Mouse (Mus musculus): Measurements from ENCODE around the gene Itga9. TPM values are rescaled to one million over a fixed set of nuclear protein-coding genes. Genes with fewer than 3 reads are reported as not detected.
"Not testable (repeated sequence)": the region's sequence is repeated elsewhere in the genome, so short reads cannot be mapped to it uniquely, and the experiment has no call there.

Gene Itga9
- polyA plus RNA-seq, 1 experiment: 15.0 TPM

DNA sequence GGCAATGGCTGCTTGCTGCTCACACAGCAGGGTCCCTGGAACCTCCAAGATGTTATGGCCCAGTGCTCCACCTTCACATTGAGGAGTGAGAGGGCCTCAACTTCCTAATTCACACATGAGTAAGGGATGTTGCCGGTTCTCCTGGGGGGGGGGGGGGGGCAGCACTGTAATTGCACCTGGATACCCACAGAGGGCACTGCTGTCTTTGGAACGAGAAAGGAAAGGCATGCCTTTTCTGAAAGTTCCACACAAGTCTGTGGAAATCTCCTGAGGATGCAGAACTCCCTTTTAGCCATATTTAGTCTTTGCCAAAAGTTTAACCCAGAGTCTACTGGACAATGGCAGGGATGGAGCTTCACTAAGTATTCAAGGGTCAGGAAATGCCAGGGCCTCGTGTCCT is 17.2 kb upstream of the Itga9 start:
- H3K4me3 ChIP-seq (ENCODE audit: insufficient read depth, low read depth, low read length): no peak overlapping the region
- WGBS: 23% methylated on average over 3 of the region's 3 CpGs
- H3K27ac ChIP-seq (ENCODE audit: insufficient read depth, low read depth, low read length): no peak overlapping the region
- peak; percentile 17 for DNase-seq
- H3K27me3 ChIP-seq (replicated peaks; ENCODE audit: control insufficient read depth, insufficient read depth, low read length): no peaks in the 10 kb centered on the region
- TF ChIP-seq CTCF (conservative IDR thresholded peaks at IDR 0.05; ENCODE audit: insufficient read depth, insufficient read length, low read depth, low read length) (peak; percentile 57), POLR2A (IDR thresholded peaks at IDR 0.05; ENCODE audit: low read depth, low read length) (no peak)
- H3K36me3 ChIP-seq (ENCODE audit: control insufficient read depth, insufficient read depth, low read length): no peaks in the 10 kb centered on the region
- H3K4me1 ChIP-seq (ENCODE audit: control insufficient read depth, insufficient read depth, low read length): no peaks in the 10 kb centered on the region

DNA sequence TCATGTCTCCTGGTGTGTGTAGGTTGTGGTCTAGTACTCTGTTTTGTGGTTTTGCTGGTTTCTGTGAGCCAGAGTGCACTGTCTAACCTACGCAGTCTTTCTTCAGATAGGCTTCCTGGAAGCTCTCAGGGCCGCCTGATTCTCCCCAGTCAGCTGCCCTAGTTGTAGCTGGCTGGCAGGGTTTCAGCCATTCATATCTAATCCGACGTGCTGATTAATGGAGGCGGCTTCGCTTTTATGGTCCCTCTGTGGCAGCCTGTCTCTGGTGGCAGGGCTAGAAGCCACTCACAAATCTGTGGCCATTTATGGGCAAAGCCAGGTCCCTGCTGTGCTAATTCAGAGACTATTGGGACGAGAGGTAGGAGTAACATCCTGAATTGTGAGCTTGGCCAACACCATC is 16.3 kb upstream of the Itga9 start:
- no peak overlapping the region for H3K4me3 ChIP-seq (ENCODE audit: insufficient read depth, low read depth, low read length)
- no peak overlapping the region for H3K27ac ChIP-seq (ENCODE audit: insufficient read depth, low read depth, low read length)
- DNase-seq: no peak

DNA sequence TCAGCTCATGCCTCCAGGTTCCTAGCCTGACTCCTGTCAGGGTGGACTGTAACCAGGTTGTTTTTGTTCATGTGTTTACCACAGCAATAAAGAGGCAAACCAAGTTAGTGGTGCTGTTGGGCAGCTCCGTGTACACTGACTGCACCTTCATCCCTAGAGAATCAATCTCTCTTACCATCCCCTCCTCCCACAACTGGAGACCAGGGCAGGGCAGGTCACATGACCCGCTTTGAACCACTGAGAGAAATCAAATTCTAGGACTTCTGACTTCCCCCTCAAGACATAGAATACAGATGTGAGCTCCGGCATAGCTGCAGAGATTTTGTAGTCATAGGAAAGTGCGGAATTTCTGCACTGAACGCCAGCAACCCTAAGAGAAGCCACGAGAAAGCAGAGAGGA is 14.9 kb upstream of the Itga9 start:
- DNase-seq: no peak
- TF ChIP-seq POLR2A (IDR thresholded peaks at IDR 0.05; ENCODE audit: low read depth, low read length) (no peak), CTCF (conservative IDR thresholded peaks at IDR 0.05; ENCODE audit: insufficient read depth, insufficient read length, low read depth, low read length) (no peak)
- H3K4me3 ChIP-seq (ENCODE audit: insufficient read depth, low read depth, low read length): no peak overlapping the region
- H3K4me1 ChIP-seq (ENCODE audit: control insufficient read depth, insufficient read depth, low read length): no peaks in the 10 kb centered on the region
- H3K27me3 ChIP-seq (replicated peaks; ENCODE audit: control insufficient read depth, insufficient read depth, low read length): no peaks in the 10 kb centered on the region
- H3K36me3 ChIP-seq (ENCODE audit: control insufficient read depth, insufficient read depth, low read length): no peaks in the 10 kb centered on the region
- H3K27ac ChIP-seq (ENCODE audit: insufficient read depth, low read depth, low read length): no peak overlapping the region
- WGBS: 69% methylated on average over 6 of the region's 6 CpGs

More for the DNA sequence above, 16.3 kb upstream of the Itga9 start:
- H3K4me1 ChIP-seq (ENCODE audit: control insufficient read depth, insufficient read depth, low read length): no peaks in the 10 kb centered on the region
- TF ChIP-seq POLR2A (IDR thresholded peaks at IDR 0.05; ENCODE audit: low read depth, low read length) (no peak), CTCF (conservative IDR thresholded peaks at IDR 0.05; ENCODE audit: insufficient read depth, insufficient read length, low read depth, low read length) (no peak)
- WGBS: 58% methylated on average over 7 of the region's 7 CpGs
- no peaks in the 10 kb centered on the region for H3K27me3 ChIP-seq (replicated peaks; ENCODE audit: control insufficient read depth, insufficient read depth, low read length)
- no peaks in the 10 kb centered on the region for H3K36me3 ChIP-seq (ENCODE audit: control insufficient read depth, insufficient read depth, low read length)

DNA sequence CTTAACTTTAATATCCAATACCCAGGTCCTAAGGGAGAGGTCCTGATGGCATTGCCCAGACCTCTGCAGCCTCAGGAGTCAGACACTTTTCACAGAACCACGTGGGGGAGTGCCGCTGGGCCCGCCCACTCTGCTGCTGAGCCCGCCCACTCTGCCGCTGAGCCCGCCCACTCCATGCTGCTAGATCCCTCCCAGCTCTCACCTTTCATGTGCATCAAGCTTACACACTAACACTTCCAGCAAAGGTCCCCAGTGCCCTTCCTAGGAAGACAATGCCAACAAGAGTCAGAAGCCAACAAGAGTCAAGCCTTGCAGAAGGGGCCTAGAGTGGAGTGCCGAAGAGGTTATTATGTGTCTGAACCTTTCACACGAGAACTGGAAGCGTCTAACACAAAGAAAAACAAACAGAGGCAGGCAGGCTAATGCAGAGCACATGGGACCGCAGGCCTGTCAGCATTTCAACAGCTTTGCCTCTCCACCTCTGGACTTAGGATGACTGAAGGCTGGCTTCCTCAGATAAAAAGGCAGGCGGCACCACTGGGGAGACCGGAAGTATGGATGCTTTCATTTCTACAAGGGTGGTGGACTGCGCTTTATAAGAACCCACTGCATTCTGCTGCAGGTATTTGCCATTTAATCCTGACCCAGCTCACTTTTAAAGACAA is 13.8 kb upstream of the Itga9 start:
- no peak overlapping the region for H3K4me3 ChIP-seq (ENCODE audit: insufficient read depth, low read depth, low read length)
- no peaks in the 10 kb centered on the region for H3K27me3 ChIP-seq (replicated peaks; ENCODE audit: control insufficient read depth, insufficient read depth, low read length)
- no peaks in the 10 kb centered on the region for H3K36me3 ChIP-seq (ENCODE audit: control insufficient read depth, insufficient read depth, low read length)
- TF ChIP-seq POLR2A (IDR thresholded peaks at IDR 0.05; ENCODE audit: low read depth, low read length): no peak
- no peak for TF ChIP-seq CTCF (conservative IDR thresholded peaks at IDR 0.05; ENCODE audit: insufficient read depth, insufficient read length, low read depth, low read length)
- H3K27ac ChIP-seq (ENCODE audit: insufficient read depth, low read depth, low read length): no peak overlapping the region
- peak; percentile 78 for DNase-seq
- no peaks in the 10 kb centered on the region for H3K4me1 ChIP-seq (ENCODE audit: control insufficient read depth, insufficient read depth, low read length)
- 44% methylated on average over 13 of the region's 13 CpGs for WGBS

- H3K36me3 ChIP-seq (ENCODE audit: control insufficient read depth, insufficient read depth, low read length): no peaks in the 10 kb centered on the region
- no peak overlapping the region for H3K4me3 ChIP-seq (ENCODE audit: insufficient read depth, low read depth, low read length)
- H3K27me3 ChIP-seq (replicated peaks; ENCODE audit: control insufficient read depth, insufficient read depth, low read length): no peaks in the 10 kb centered on the region
- no peak overlapping the region for H3K27ac ChIP-seq (ENCODE audit: insufficient read depth, low read depth, low read length)
- DNase-seq: no peak
- no peak for TF ChIP-seq POLR2A (IDR thresholded peaks at IDR 0.05; ENCODE audit: low read depth, low read length)
- TF ChIP-seq CTCF (conservative IDR thresholded peaks at IDR 0.05; ENCODE audit: insufficient read depth, insufficient read length, low read depth, low read length): no peak
- no peaks in the 10 kb centered on the region for H3K4me1 ChIP-seq (ENCODE audit: control insufficient read depth, insufficient read depth, low read length)
- WGBS: 75% methylated on average over 8 of the region's 8 CpGs
Measured at GRCm38 (mm10) chr9:118593443-118593842, 13.0 kb upstream of the Itga9 start.

GRCm38 (mm10) chr9:118596767-118597166 is 9.7 kb upstream of the Itga9 start:
- Histone ChIP-seq H3K36me3 (ENCODE audit: control insufficient read depth, insufficient read depth, low read length) (no peaks in the 10 kb centered on the region), H3K27me3 (replicated peaks; ENCODE audit: control insufficient read depth, insufficient read depth, low read length) (no peaks in the 10 kb centered on the region), H3K4me3 (ENCODE audit: insufficient read depth, low read depth, low read length) (no peak overlapping the region), H3K4me1 (ENCODE audit: control insufficient read depth, insufficient read depth, low read length) (no peaks in the 10 kb centered on the region), H3K27ac (ENCODE audit: insufficient read depth, low read depth, low read length) (no peak overlapping the region)
- DNase-seq: no peak
- no peak for TF ChIP-seq POLR2A (IDR thresholded peaks at IDR 0.05; ENCODE audit: low read depth, low read length)
- TF ChIP-seq CTCF (conservative IDR thresholded peaks at IDR 0.05; ENCODE audit: insufficient read depth, insufficient read length, low read depth, low read length): no peak
- WGBS: 94% methylated on average over 7 of the region's 7 CpGs

- DNase-seq; H3K4me3 ChIP-seq (ENCODE audit: insufficient read depth, low read depth, low read length); H3K27ac ChIP-seq (ENCODE audit: insufficient read depth, low read depth, low read length); H3K27me3 ChIP-seq (replicated peaks; ENCODE audit: control insufficient read depth, insufficient read depth, low read length); H3K4me1 ChIP-seq (ENCODE audit: control insufficient read depth, insufficient read depth, low read length); H3K36me3 ChIP-seq (ENCODE audit: control insufficient read depth, insufficient read depth, low read length): not testable (repeated sequence)
- WGBS: 84% methylated on average over 3 of the region's 3 CpGs
Measured at GRCm38 (mm10) chr9:118600393-118600792, 6.1 kb upstream of the Itga9 start.
